ENCODE assay signal across 9 mouse cellular contexts in genomic region chr6:37447704-37448466, GRCm38 (mm10). TPM values are rescaled to one million over a fixed set of nuclear protein-coding genes. Genes with fewer than 3 reads are reported as not detected.
DNase-seq lines count a peak whose midpoint lies in the region; ATAC-seq and TF ChIP-seq lines count a peak whose summit lies in the region.
"Had no signal": no experiment of that assay in that cellular context is flagged by ENCODE, and none has a peak within 500 bp of the region (broad histone marks: within the 10 kb centered on the region; RNA-seq: fewer than 3 reads in every experiment).

No protein-coding gene starts in this region.

- peak; percentile 58 for ATAC-seq in cerebellum, adult (ENCODE audit: insufficient number of reproducible peaks, low FRiP score, low TSS enrichment)
- peak; percentile 83 for ATAC-seq in forebrain, embryonic 13.5 days
- ATAC-seq in hindbrain, embryonic 16.5 days, result peak; percentile 67

- peak; percentile 72 for DNase-seq in gastrocnemius, adult 18-20 months (ENCODE audit: low spot score)
- DNase-seq in gastrocnemius, adult 8-10 months (ENCODE audit: low spot score in 2 of 2), result no peak
- DNase-seq in left cerebral cortex, adult 2 months (ENCODE audit: extremely low spot score in 1 of 2, low spot score in 2 of 2), result peak; percentile 72 to 78
- peak; percentile 64 for DNase-seq in midbrain, embryonic 10.5 days (ENCODE audit: low spot score)
- DNase-seq in spleen, adult 2 months (ENCODE audit: low read depth in 1 of 2, low spot score in 2 of 2), result peak; percentile 43 to 65

- intact Hi-C loops in left cerebral cortex, adult 2 months (cut with DNase I), result loop anchor here (1.0 to 10.0 kb wide), 3 partner anchors 94 to 395 kb away; no protein-coding TSS in a partner anchor

- H3K27me3 ChIP-seq in forebrain, embryonic 13.5 days, result no peaks in the 10 kb centered on the region
- no peaks in the 10 kb centered on the region for H3K27me3 ChIP-seq in hindbrain, embryonic 16.5 days (replicated peaks; ENCODE audit: control insufficient read depth, insufficient read depth, low read length)
- H3K27me3 ChIP-seq in midbrain, embryonic 10.5 days (ENCODE audit: low read depth, poor library complexity, severe bottlenecking), result no peaks in the 10 kb centered on the region
- no peaks in the 10 kb centered on the region for H3K27me3 ChIP-seq in spleen, adult 2 months (ENCODE audit: control insufficient read depth, insufficient read depth, low read length)

- no peak overlapping the region for H3K9ac ChIP-seq in forebrain, embryonic 13.5 days
- no peak overlapping the region for H3K9ac ChIP-seq in hindbrain, embryonic 16.5 days (ENCODE audit: low read depth, low read length)

- peak; percentile 96 for TF ChIP-seq CTCF in left cerebral cortex, adult 2 months (IDR thresholded peaks at IDR 0.05)
- peak; percentile 70; the same call in 1 of the 2 replicates for TF ChIP-seq CTCF in spleen, adult 2 months (IDR thresholded peaks at IDR 0.05; ENCODE audit: extremely low read depth, insufficient read depth, insufficient read length, insufficient replicate concordance)

- no peak overlapping the region for H3K27ac ChIP-seq in forebrain, embryonic 13.5 days
- H3K27ac ChIP-seq in hindbrain, embryonic 16.5 days (ENCODE audit: low read depth, low read length), result no peak overlapping the region
- H3K27ac ChIP-seq in left cerebral cortex, adult 2 months, result no peak overlapping the region
- H3K27ac ChIP-seq in midbrain, embryonic 10.5 days (replicated peaks), result no peak overlapping the region
- H3K27ac ChIP-seq in spleen, adult 2 months (ENCODE audit: insufficient read depth, low read length), result no peak overlapping the region

- H3K36me3 ChIP-seq in forebrain, embryonic 13.5 days (ENCODE audit: poor library complexity, severe bottlenecking), result no peaks in the 10 kb centered on the region
- H3K36me3 ChIP-seq in hindbrain, embryonic 16.5 days (ENCODE audit: control insufficient read depth, insufficient read depth, low read length), result no peaks in the 10 kb centered on the region
- no peaks in the 10 kb centered on the region for H3K36me3 ChIP-seq in midbrain, embryonic 10.5 days
- no peaks in the 10 kb centered on the region for H3K36me3 ChIP-seq in spleen, adult 2 months (ENCODE audit: control insufficient read depth, insufficient read depth, low read length)

- no peak for TF ChIP-seq POLR2A in spleen, adult 2 months (IDR thresholded peaks at IDR 0.05; ENCODE audit: low read depth, low read length)

- 29% methylated on average over 10 of the region's 10 CpGs for WGBS in forebrain, embryonic 13.5 days
- whole genome bisulfite sequencing in hindbrain, embryonic 16.5 days, result 26% methylated on average over 10 of the region's 10 CpGs
- WGBS in midbrain, embryonic 10.5 days, result 29% methylated on average over 10 of the region's 10 CpGs
- WGBS in spleen, adult 2 months, result 28% methylated on average over 10 of the region's 10 CpGs

- peaks cover 2% of the 10 kb centered on the region; the same call in 1 of the 2 replicates for H3K4me1 ChIP-seq in forebrain, embryonic 13.5 days
- H3K4me1 ChIP-seq in hindbrain, embryonic 16.5 days (ENCODE audit: control insufficient read depth, insufficient read depth, low read depth, low read length), result peaks cover 2% of the 10 kb centered on the region
- peaks cover 2% of the 10 kb centered on the region for H3K4me1 ChIP-seq in midbrain, embryonic 10.5 days
- H3K4me1 ChIP-seq in spleen, adult 2 months (ENCODE audit: control insufficient read depth, insufficient read depth, insufficient read length), result no peaks in the 10 kb centered on the region

- no peak overlapping the region for H3K4me2 ChIP-seq in forebrain, embryonic 13.5 days
- H3K4me2 ChIP-seq in hindbrain, embryonic 16.5 days (ENCODE audit: low read length), result no peak overlapping the region

- no peaks in the 10 kb centered on the region for H3K9me3 ChIP-seq in forebrain, embryonic 13.5 days (replicated peaks)
- no peaks in the 10 kb centered on the region for H3K9me3 ChIP-seq in hindbrain, embryonic 16.5 days (ENCODE audit: control insufficient read depth, low read length)
- 0 out of 2 replicates have a peak, but pooled peaks cover 3% of the 10 kb centered on the region for H3K9me3 ChIP-seq in midbrain, embryonic 10.5 days (replicated peaks)
- H3K9me3 ChIP-seq: megakaryocyte, embryonic 14.5 days had no signal

- H3K4me3 ChIP-seq in forebrain, embryonic 13.5 days, result no peak overlapping the region
- no peak overlapping the region for H3K4me3 ChIP-seq in hindbrain, embryonic 16.5 days (ENCODE audit: low read length)
- no peak overlapping the region for H3K4me3 ChIP-seq in left cerebral cortex, adult 2 months
- no peak overlapping the region for H3K4me3 ChIP-seq in midbrain, embryonic 10.5 days
- H3K4me3 ChIP-seq in spleen, adult 2 months (ENCODE audit: extremely low read depth, insufficient read depth, insufficient read length), result no peak overlapping the region
- H3K4me3 ChIP-seq: megakaryocyte, embryonic 14.5 days had no signal

RNA-seq across cellular contexts. Expression of gene Creb3l2, which starts 5.9 kb away (rescaled TPM):
- total RNA-seq in gastrocnemius, adult 18-20 months (2021), result 10 to 100 TPM; 11.9 to 13.2 TPM
- 10 to 100 TPM in 3 of 4 experiments, 1 to 10 TPM in 1; 10.0 to 13.7 (median 11.1) TPM for total RNA-seq in gastrocnemius, adult 8-10 months (2022)
- polyA plus RNA-seq in forebrain, embryonic 13.5 days (2015; fragmentation: Nextera tagmentation; extraction: Ambion mirVana), result 2.0 and 2.1 TPM in 2 replicates
- 3.3 and 4.6 TPM in 2 replicates for polyA plus RNA-seq in hindbrain, embryonic 16.5 days (2015; fragmentation: Nextera tagmentation; extraction: Ambion mirVana)
- 1 to 10 TPM; 6.2 to 8.1 TPM for total RNA-seq in left cerebral cortex, adult 2 months (2021)
- polyA plus RNA-seq in midbrain, embryonic 10.5 days (2016; fragmentation: Nextera tagmentation; extraction: Ambion mirVana), result 5.2 and 6.1 TPM in 2 replicates
- polyA plus RNA-seq in spleen, adult 2 months (2012; rRNA removed), result 6.6 and 6.8 TPM in 2 replicates

Comparison
In these comparisons a context has a peak if more than half of its experiments do, and no peak if none do; other contexts are left out.
1. DNase-seq: peak in gastrocnemius, adult 18-20 months (single experiment), left cerebral cortex, adult 2 months (2 of 2), midbrain, embryonic 10.5 days (single experiment) and spleen, adult 2 months (2 of 2); none in gastrocnemius, adult 8-10 months (0 of 2).
2. Peak in every context shown above with its lines, with median percentiles within 50 percentile points of each other: ATAC-seq.